Mouse (Mus musculus): ENCODE measurements at regions not wholly inside any gene's neighbourhood (a gene's known extent, or its start where the extent isn't known, plus 50 kb on each side); places are given as distances from the start of the nearest gene placed in this dataset.

GRCm38 (mm10) chr6:94413987-94414360 lies 86.2 kb upstream of the Slc25a26 start:
- WGBS, result 74% methylated on average over 5 of the region's 5 CpGs
- Histone ChIP-seq H3K4me2 (no peak overlapping the region), H3K27ac (no peak overlapping the region), H3K27me3 (no peaks in the 10 kb centered on the region; the same call in 1 of the 2 replicates), H3K36me3 (no peaks in the 10 kb centered on the region), H3K4me3 (no peak overlapping the region), H3K9me3 (no peaks in the 10 kb centered on the region), H3K4me1 (replicated peaks) (no peaks in the 10 kb centered on the region), H3K9ac (no peak overlapping the region)
- no peak for ATAC-seq (ENCODE audit: low FRiP score)

- H3K4me3 ChIP-seq, result no peak overlapping the region
- no peak overlapping the region for H3K9ac ChIP-seq
- H3K36me3 ChIP-seq, result no peaks in the 10 kb centered on the region
- 68% methylated on average over 10 of the region's 10 CpGs for WGBS
- no peaks in the 10 kb centered on the region for H3K4me1 ChIP-seq (replicated peaks)
- H3K9me3 ChIP-seq, result no peaks in the 10 kb centered on the region
- H3K27ac ChIP-seq, result no peak overlapping the region
- ATAC-seq (ENCODE audit: low FRiP score), result no peak
- no peak overlapping the region for H3K4me2 ChIP-seq
- no peaks in the 10 kb centered on the region; the same call in 1 of the 2 replicates for H3K27me3 ChIP-seq
These were observed 86.7 kb upstream of the Slc25a26 start for GRCm38 (mm10) chr6:94413297-94413986.

GRCm38 (mm10) chr6:94412341-94412740 lies 87.8 kb upstream of the Slc25a26 start:
- WGBS, result 86% methylated on average over 7 of the region's 7 CpGs
- Histone ChIP-seq H3K4me2 (no peak overlapping the region), H3K27ac (no peak overlapping the region), H3K4me1 (replicated peaks) (no peaks in the 10 kb centered on the region), H3K27me3 (no peaks in the 10 kb centered on the region; the same call in 1 of the 2 replicates), H3K36me3 (no peaks in the 10 kb centered on the region), H3K4me3 (no peak overlapping the region), H3K9me3 (no peaks in the 10 kb centered on the region), H3K9ac (no peak overlapping the region)
- no peak for ATAC-seq (ENCODE audit: low FRiP score)

- Histone ChIP-seq H3K27ac (no peak overlapping the region), H3K9ac (no peak overlapping the region), H3K27me3 (no peaks in the 10 kb centered on the region; the same call in 1 of the 2 replicates), H3K4me1 (replicated peaks) (no peaks in the 10 kb centered on the region), H3K36me3 (no peaks in the 10 kb centered on the region), H3K9me3 (no peaks in the 10 kb centered on the region), H3K4me3 (no peak overlapping the region), H3K4me2 (no peak overlapping the region)
- ATAC-seq (ENCODE audit: low FRiP score), result no peak
- WGBS, result 89% methylated on average over 2 of the region's 2 CpGs
These were observed 89.7 kb upstream of the Slc25a26 start for GRCm38 (mm10) chr6:94410480-94410879.

GRCm38 (mm10) chr6:94408996-94409395 lies 91.1 kb upstream of the Slc25a26 start:
- no peak for ATAC-seq (ENCODE audit: low FRiP score)
- Histone ChIP-seq H3K27me3 (no peaks in the 10 kb centered on the region; the same call in 1 of the 2 replicates), H3K36me3 (no peaks in the 10 kb centered on the region), H3K9me3 (no peaks in the 10 kb centered on the region), H3K4me3 (no peak overlapping the region), H3K27ac (no peak overlapping the region), H3K4me1 (replicated peaks) (no peaks in the 10 kb centered on the region), H3K9ac (no peak overlapping the region), H3K4me2 (no peak overlapping the region)
- WGBS, result 92% methylated on average over 2 of the region's 2 CpGs

GRCm38 (mm10) chr6:94407751-94408150 lies 92.4 kb upstream of the Slc25a26 start:
- Histone ChIP-seq H3K27me3 (no peaks in the 10 kb centered on the region; the same call in 1 of the 2 replicates), H3K4me3 (no peak overlapping the region), H3K27ac (no peak overlapping the region), H3K36me3 (no peaks in the 10 kb centered on the region), H3K9me3 (no peaks in the 10 kb centered on the region), H3K4me2 (no peak overlapping the region), H3K9ac (no peak overlapping the region), H3K4me1 (replicated peaks) (no peaks in the 10 kb centered on the region)
- no peak for ATAC-seq (ENCODE audit: low FRiP score)
- 30% methylated on average over 4 of the region's 4 CpGs for WGBS

- H3K4me1 ChIP-seq (replicated peaks), result peaks cover 16% of the 10 kb centered on the region
- no peak overlapping the region for H3K4me2 ChIP-seq
- H3K9me3 ChIP-seq, result no peaks in the 10 kb centered on the region
- no peaks in the 10 kb centered on the region for H3K36me3 ChIP-seq
- 89% methylated on average over 8 of the region's 8 CpGs for WGBS
- H3K4me3 ChIP-seq, result no peak overlapping the region
- no peaks in the 10 kb centered on the region; the same call in 1 of the 2 replicates for H3K27me3 ChIP-seq
- H3K9ac ChIP-seq, result no peak overlapping the region
- no peak overlapping the region for H3K27ac ChIP-seq
- ATAC-seq (ENCODE audit: low FRiP score), result no peak
These were observed 94.6 kb upstream of the Slc25a26 start for GRCm38 (mm10) chr6:94405371-94406076.

- Histone ChIP-seq H3K27ac (peak overlapping the region; percentile 66; the same call in 1 of the 2 replicates), H3K4me1 (replicated peaks) (peaks cover 19% of the 10 kb centered on the region), H3K4me2 (peak overlapping the region; percentile 55), H3K27me3 (peaks cover 4% of the 10 kb centered on the region; the same call in 1 of the 2 replicates), H3K36me3 (no peaks in the 10 kb centered on the region), H3K4me3 (no peak overlapping the region), H3K9ac (no peak overlapping the region), H3K9me3 (no peaks in the 10 kb centered on the region)
- 51% methylated on average over 9 of the region's 9 CpGs for WGBS
- 0 out of 2 replicates have a peak, but pooled peaks have one; percentile 9 for ATAC-seq (ENCODE audit: low FRiP score)
These were observed 98.3 kb upstream of the Slc25a26 start for GRCm38 (mm10) chr6:94401617-94402481.

GRCm38 (mm10) chr6:94401061-94401591 lies 99.0 kb upstream of the Slc25a26 start:
- WGBS, result 19% methylated on average over 14 of the region's 14 CpGs
- ATAC-seq (ENCODE audit: low FRiP score), result peak; percentile 78; the same call in 1 of the 2 replicates
- no peaks in the 10 kb centered on the region for H3K36me3 ChIP-seq
- H3K4me3 ChIP-seq, result peak overlapping the region; percentile 21
- H3K4me2 ChIP-seq, result peak overlapping the region; percentile 55
- peaks cover 19% of the 10 kb centered on the region for H3K4me1 ChIP-seq (replicated peaks)
- no peaks in the 10 kb centered on the region for H3K9me3 ChIP-seq
- 0 out of 2 replicates have a peak overlapping the region, but pooled peaks have one; percentile 43 for H3K9ac ChIP-seq
- H3K27ac ChIP-seq, result peak overlapping the region; percentile 66
- peaks cover 4% of the 10 kb centered on the region; the same call in 1 of the 2 replicates for H3K27me3 ChIP-seq

- H3K36me3 ChIP-seq, result no peaks in the 10 kb centered on the region
- H3K4me2 ChIP-seq, result peak overlapping the region; percentile 55
- H3K9me3 ChIP-seq, result no peaks in the 10 kb centered on the region
- 29% methylated on average over 13 of the region's 13 CpGs for WGBS
- peak; percentile 81 for ATAC-seq (ENCODE audit: low FRiP score)
- peak overlapping the region; percentile 21 for H3K4me3 ChIP-seq
- peak overlapping the region; percentile 66 for H3K27ac ChIP-seq
- H3K27me3 ChIP-seq, result peaks cover 4% of the 10 kb centered on the region; the same call in 1 of the 2 replicates
- H3K4me1 ChIP-seq (replicated peaks), result peaks cover 19% of the 10 kb centered on the region
- 0 out of 2 replicates have a peak overlapping the region, but pooled peaks have one; percentile 43 for H3K9ac ChIP-seq
These were observed 99.6 kb upstream of the Slc25a26 start for GRCm38 (mm10) chr6:94400471-94401051.

- no peak overlapping the region for H3K4me3 ChIP-seq
- H3K36me3 ChIP-seq, result no peaks in the 10 kb centered on the region
- WGBS, result 69% methylated on average over 5 of the region's 5 CpGs
- H3K9ac ChIP-seq, result no peak overlapping the region
- no peaks in the 10 kb centered on the region for H3K27me3 ChIP-seq
- no peak overlapping the region for H3K27ac ChIP-seq
- no peaks in the 10 kb centered on the region for H3K4me1 ChIP-seq (replicated peaks)
- ATAC-seq (ENCODE audit: low FRiP score), result no peak
- no peak overlapping the region for H3K4me2 ChIP-seq
- H3K9me3 ChIP-seq, result no peaks in the 10 kb centered on the region
These were observed 107.4 kb upstream of the Magi1 start for GRCm38 (mm10) chr6:94391134-94391533.
